Mouse (Mus musculus) neural tube, embryonic 11.5 days (tissue): Measurements from ENCODE around the gene Dchs2. TPM values are rescaled to one million over a fixed set of nuclear protein-coding genes. Genes with fewer than 3 reads are reported as not detected.

Experiments
- ATAC-seq: fragments of 200-750 bp; cut with Nextera tagmentation; 2 replicates; pipeline ENCODE4 v1.8.0; 2017; ENCODE audit warnings: moderate number of reproducible peaks, mild to moderate bottlenecking, moderate TSS enrichment, moderate library complexity; ENCODE audit not compliant: insufficient read depth, low FRiP score, low TSS enrichment
- DNase-seq: peaks from one replicate; pipeline ENCODE4 v3.0.0-alpha.2; 2015; ENCODE audit warnings: low spot score
- H3K27ac ChIP-seq: fragments of 300-500 bp; sonication (generic); 2 replicates; pipeline ENCODE4 v1.5.1; 2014; ENCODE audit warnings: low read depth, mild to moderate bottlenecking, low read length
- H3K27me3 ChIP-seq: fragments of 300-500 bp; sonication (generic); 2 replicates; pipeline ENCODE4 v1.6.1; 2014; ENCODE audit warnings: mild to moderate bottlenecking, low read length, mixed read lengths; ENCODE audit not compliant: control insufficient read depth, insufficient read depth
- H3K36me3 ChIP-seq: fragments of 300-500 bp; sonication (generic); 2 replicates; pipeline ENCODE4 v1.6.1; 2014; ENCODE audit warnings: mild to moderate bottlenecking, low read length, moderate library complexity, mixed read lengths; ENCODE audit not compliant: control insufficient read depth, insufficient read depth
- H3K4me1 ChIP-seq: fragments of 300-500 bp; sonication (generic); 2 replicates; pipeline ENCODE4 v1.6.1; 2014; ENCODE audit warnings: low read length, mixed read lengths; ENCODE audit not compliant: control insufficient read depth, insufficient read depth
- H3K4me2 ChIP-seq: fragments of 300-500 bp; sonication (generic); 2 replicates; pipeline ENCODE4 v1.6.1; 2014; ENCODE audit warnings: low read depth, mild to moderate bottlenecking, moderate library complexity
- H3K4me3 ChIP-seq: fragments of 300-500 bp; sonication (generic); 2 replicates; pipeline ENCODE4 v1.5.1; 2014; ENCODE audit warnings: low read depth, low read length
- H3K9ac ChIP-seq: fragments of 300-500 bp; sonication (generic); 2 replicates; pipeline ENCODE4 v1.6.1; 2014; ENCODE audit warnings: mild to moderate bottlenecking, low read length
- H3K9me3 ChIP-seq: fragments of 300-500 bp; sonication (generic); 2 replicates; pipeline ENCODE4 v1.6.1; 2016; ENCODE audit warnings: low read length; ENCODE audit not compliant: control insufficient read depth
- WGBS: fragments of 180-500 bp; shearing (Covaris S2); extraction: QIAGEN DNeasy Blood & Tissue Kit; methylation state at CpG from one replicate; pipeline ENCODE4 v1.1.7; 2014; 5-methylcytosine and 5-hydroxymethylcytosine counted together
- polyA plus RNA-seq: library from polyadenylated mRNA; unstranded; fragments of >200 nt; fragmentation: Nextera tagmentation; extraction: Ambion mirVana; gene quantifications from 2 replicates; pipeline ENCODE4 v1.2.1, GENCODE M21; 2014

The Dchs2 gene
- polyA plus RNA-seq, 1 experiment from 2014 or later = 1.2 TPM

DNA sequence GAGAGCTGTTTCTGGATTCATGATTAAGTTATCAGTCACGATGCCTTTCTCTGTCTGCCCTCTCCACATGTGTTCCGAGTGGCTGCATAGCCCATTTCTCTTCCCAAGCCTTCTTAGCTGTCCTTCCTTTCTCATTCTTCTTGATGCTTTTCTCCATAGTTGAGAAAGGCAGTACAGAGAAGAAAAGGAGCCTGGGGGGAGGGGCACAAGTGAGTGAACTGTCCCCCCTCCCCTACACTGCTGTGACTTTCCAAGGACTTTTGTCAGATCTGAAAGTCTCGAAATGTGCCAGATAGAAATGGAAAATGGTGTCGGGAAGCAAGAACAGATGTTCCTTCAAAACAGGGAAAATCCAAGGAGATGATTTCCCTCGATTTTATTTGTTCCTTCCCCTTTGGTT is 118.8 kb downstream of the Dchs2 start:
- no peaks in the 10 kb centered on the region for H3K27me3 ChIP-seq
- no peak for DNase-seq
- H3K9me3 ChIP-seq = no peaks in the 10 kb centered on the region
- H3K4me3 ChIP-seq = no peak overlapping the region
- ATAC-seq = no peak
- H3K36me3 ChIP-seq = no peaks in the 10 kb centered on the region
- WGBS = 75% methylated on average over 5 of the region's 5 CpGs
- no peaks in the 10 kb centered on the region for H3K4me1 ChIP-seq
- no peak overlapping the region for H3K27ac ChIP-seq
- H3K9ac ChIP-seq = no peak overlapping the region
- no peak overlapping the region for H3K4me2 ChIP-seq

DNA sequence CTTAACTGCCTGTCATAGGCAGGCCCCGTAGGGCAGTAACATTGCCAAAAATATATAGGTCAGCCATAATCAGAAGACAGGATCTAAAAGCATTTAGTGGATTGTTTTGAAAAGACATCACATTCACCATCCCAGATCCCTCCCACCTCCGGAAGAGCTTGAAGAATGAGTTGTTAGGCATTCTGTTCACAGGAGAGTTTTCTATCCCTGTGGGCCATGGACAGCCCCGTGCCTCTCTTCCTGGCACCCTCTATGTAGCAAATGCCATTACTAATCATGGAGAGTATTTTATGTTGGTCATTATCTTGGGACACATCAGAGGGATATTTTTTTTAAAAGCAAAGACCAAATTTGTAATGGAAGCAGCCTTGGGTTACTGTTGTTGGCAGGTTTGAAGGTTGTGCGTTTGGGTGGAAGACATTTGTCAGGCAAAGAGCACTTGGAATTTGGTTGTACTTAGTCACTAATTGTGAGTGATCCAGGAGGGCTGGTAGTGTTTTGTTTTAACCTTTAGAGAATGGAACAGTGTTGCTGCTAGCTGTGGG is 122.3 kb downstream of the Dchs2 start:
- no peak overlapping the region for H3K4me3 ChIP-seq
- ATAC-seq = no peak
- no peaks in the 10 kb centered on the region for H3K36me3 ChIP-seq
- DNase-seq = no peak
- H3K9ac ChIP-seq = no peak overlapping the region
- no peaks in the 10 kb centered on the region for H3K4me1 ChIP-seq
- WGBS = 90% methylated on average over 4 of the region's 4 CpGs
- H3K9me3 ChIP-seq = no peaks in the 10 kb centered on the region
- H3K27me3 ChIP-seq = no peaks in the 10 kb centered on the region
- no peak overlapping the region for H3K4me2 ChIP-seq
- no peak overlapping the region for H3K27ac ChIP-seq

DNA sequence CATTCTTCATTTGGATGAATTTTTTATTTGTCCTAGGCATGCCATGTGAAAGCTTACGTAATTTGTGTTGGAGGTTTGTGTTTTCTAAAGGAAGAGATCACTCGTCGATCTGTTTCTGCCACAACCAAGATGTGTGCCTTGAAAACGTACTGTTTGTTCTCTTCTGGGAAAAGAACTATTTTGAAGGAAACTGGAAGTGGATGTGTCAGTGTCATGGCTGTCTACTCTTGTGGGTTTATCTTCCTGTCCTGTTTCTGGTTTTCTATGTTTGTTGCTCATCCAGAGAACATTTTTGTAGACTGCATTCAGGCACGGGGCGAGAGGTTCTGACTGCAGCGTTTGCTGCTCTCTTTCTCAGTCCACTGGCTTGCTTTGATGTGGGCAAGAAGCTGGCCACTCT is 124.2 kb downstream of the Dchs2 start:
- no peak overlapping the region for H3K4me3 ChIP-seq
- H3K27me3 ChIP-seq = no peaks in the 10 kb centered on the region
- no peak overlapping the region for H3K4me2 ChIP-seq
- no peaks in the 10 kb centered on the region for H3K9me3 ChIP-seq
- 77% methylated on average over 7 of the region's 7 CpGs for WGBS
- H3K36me3 ChIP-seq = no peaks in the 10 kb centered on the region
- H3K27ac ChIP-seq = no peak overlapping the region
- H3K4me1 ChIP-seq = no peaks in the 10 kb centered on the region
- ATAC-seq (no peak), DNase-seq (no peak)
- H3K9ac ChIP-seq = no peak overlapping the region

DNA sequence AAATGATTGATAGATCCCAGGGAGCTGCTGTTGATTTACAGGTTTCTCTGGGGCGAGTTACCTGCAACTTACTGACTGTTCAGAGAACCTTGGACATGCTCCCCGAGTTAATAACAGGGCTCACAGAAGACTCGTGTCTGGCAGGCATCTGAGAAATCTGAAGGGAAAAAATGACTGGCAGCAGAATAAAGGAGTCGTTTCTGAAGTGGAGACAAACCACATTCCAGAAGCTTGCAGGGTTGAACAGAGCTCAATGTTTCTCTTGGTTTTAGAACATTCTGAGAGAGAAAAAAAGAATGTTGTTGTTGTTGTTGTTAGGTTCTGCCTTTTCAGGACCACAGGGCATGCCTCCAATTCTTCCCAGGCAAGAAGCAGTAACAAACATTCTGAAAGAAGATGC is 131.7 kb downstream of the Dchs2 start:
- no peak for DNase-seq
- ATAC-seq = no peak
- Histone ChIP-seq H3K4me1 (no peaks in the 10 kb centered on the region), H3K4me2 (no peak overlapping the region), H3K4me3 (no peak overlapping the region), H3K9me3 (no peaks in the 10 kb centered on the region), H3K9ac (no peak overlapping the region), H3K27me3 (no peaks in the 10 kb centered on the region), H3K27ac (no peak overlapping the region), H3K36me3 (no peaks in the 10 kb centered on the region)
- WGBS = 76% methylated on average over 4 of the region's 4 CpGs

DNA sequence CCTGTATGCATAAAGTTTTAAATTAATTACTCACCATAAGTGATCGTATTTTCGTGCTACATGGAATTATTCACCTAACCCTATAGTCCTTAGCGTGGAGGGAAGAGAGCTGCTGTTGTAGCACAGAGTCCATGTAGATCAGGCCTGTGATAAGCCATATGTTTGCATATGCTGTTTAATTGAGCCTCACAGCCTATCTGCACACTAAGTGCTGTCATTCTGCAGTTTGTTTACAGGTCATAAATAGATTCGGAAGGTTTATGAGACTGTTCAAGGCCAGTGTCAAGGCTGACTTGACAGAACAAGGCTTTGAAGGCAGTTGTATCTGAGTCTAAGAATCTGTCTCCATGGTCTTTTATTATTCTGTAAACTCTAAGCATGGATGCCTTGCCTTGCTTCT is 138.3 kb downstream of the Dchs2 start:
- Histone ChIP-seq H3K4me3 (no peak overlapping the region), H3K9ac (no peak overlapping the region), H3K27me3 (no peaks in the 10 kb centered on the region), H3K4me1 (no peaks in the 10 kb centered on the region), H3K4me2 (no peak overlapping the region), H3K27ac (no peak overlapping the region), H3K36me3 (no peaks in the 10 kb centered on the region), H3K9me3 (no peaks in the 10 kb centered on the region)
- ATAC-seq = no peak
- no peak for DNase-seq
- WGBS = 89% methylated on average over 4 of the region's 4 CpGs

DNA sequence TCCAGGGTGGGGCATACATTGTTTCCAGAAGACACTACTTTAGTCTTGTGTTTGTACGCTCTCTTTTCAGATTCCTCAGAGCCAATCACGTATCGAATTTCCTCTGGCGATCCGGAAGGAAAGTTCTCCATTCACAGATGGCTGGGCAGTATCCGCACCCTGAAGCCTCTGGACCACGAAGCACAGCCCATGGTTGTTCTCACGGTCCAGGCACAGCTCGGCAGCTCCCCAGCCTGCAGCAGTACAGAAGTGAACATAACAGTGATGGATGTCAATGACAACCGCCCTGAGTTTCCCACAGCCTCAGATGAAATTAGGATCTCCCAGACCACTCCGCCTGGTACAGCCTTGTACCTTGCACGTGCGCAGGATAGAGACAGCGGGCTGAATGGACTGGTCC is 142.5 kb downstream of the Dchs2 start:
- Histone ChIP-seq H3K4me1 (no peaks in the 10 kb centered on the region), H3K9ac (no peak overlapping the region), H3K27me3 (no peaks in the 10 kb centered on the region), H3K36me3 (no peaks in the 10 kb centered on the region), H3K4me3 (no peak overlapping the region), H3K27ac (no peak overlapping the region), H3K4me2 (no peak overlapping the region), H3K9me3 (no peaks in the 10 kb centered on the region)
- no peak for ATAC-seq
- 88% methylated on average over 14 of the region's 14 CpGs for WGBS
- DNase-seq = no peak

DNA sequence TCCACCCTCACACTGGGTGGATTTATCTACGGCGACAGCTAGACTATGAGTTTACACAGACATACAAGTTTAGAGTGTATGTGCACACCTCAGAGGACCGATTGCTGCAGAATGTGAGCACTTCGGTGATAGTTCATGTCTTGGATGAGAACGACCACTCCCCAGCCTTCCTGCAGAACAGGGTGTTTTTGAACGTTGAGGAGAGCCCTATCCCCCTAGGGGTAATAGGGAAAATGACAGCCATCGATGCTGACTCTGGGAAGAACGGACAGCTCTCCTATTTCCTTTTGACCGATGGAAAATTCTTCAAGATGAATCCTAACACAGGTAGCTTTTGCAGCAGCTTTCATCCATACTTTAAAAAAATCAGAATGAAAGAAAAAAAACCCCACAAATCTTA is 143.2 kb downstream of the Dchs2 start:
- no peaks in the 10 kb centered on the region for H3K36me3 ChIP-seq
- no peak overlapping the region for H3K4me2 ChIP-seq
- 61% methylated on average over 9 of the region's 9 CpGs for WGBS
- H3K4me1 ChIP-seq = no peaks in the 10 kb centered on the region
- DNase-seq = no peak
- H3K27me3 ChIP-seq = no peaks in the 10 kb centered on the region
- no peaks in the 10 kb centered on the region for H3K9me3 ChIP-seq
- no peak overlapping the region for H3K4me3 ChIP-seq
- H3K9ac ChIP-seq = no peak overlapping the region
- ATAC-seq = no peak
- no peak overlapping the region for H3K27ac ChIP-seq

DNA sequence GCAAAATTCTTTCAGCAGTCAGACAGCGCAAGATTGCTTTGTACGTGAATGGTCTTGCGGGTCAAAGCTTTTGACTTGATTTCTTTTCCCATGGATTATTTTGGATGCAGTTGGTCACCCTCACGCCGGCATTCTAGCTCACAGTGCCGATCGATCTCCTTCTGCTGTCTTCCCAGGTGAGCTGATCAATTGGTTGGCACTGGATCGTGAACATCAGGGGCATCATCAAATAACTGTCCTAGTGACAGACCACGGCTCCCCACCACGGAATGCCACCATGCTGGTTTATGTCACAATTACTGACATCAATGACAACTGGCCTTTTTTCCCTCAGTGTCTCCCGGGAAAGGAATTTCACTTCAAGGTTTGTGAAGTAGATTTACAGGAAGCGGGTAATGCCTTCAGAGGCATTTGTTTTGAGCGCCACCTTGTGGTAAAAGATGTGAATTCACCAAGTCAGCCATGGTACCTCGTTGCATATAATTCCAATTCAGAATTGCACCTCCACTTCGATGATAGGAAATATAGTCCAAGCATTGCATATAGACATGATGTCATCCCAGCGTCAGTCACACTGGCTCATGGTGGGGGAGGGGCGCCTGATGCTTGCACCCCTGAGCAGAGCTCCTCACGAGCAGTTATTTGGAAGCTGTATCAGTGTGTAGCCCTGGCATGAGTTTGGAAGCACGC is 146.0 kb downstream of the Dchs2 start:
- WGBS = 40% methylated on average over 19 of the region's 19 CpGs
- DNase-seq = peak; percentile 72
- Histone ChIP-seq H3K27ac (no peak overlapping the region), H3K9me3 (no peaks in the 10 kb centered on the region), H3K4me3 (no peak overlapping the region), H3K27me3 (no peaks in the 10 kb centered on the region), H3K36me3 (no peaks in the 10 kb centered on the region), H3K4me1 (no peaks in the 10 kb centered on the region), H3K4me2 (no peak overlapping the region), H3K9ac (no peak overlapping the region)
- peak; percentile 53; the same call in 1 of the 2 replicates for ATAC-seq

DNA sequence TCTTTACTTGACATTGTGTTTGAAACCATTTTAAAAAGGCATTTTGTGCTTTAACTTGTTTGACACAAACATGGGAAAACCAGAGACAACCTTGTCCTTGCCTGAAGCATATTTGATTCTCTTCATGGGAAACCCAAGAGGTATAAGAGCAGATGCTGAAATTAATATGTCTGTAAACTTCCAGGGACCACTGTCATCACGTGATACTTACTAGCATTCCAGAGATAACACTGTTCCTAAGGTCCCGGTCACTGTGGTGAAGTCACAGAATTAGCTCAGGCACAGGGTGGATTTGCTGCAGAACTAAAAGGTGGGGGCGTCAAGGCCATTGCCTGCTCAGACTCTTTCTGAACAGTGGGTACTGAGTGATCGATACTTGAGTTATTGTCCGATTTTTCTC is 148.0 kb downstream of the Dchs2 start:
- no peak for ATAC-seq

More for the DNA sequence above, 148.0 kb downstream of the Dchs2 start:
- H3K9ac ChIP-seq = no peak overlapping the region
- H3K9me3 ChIP-seq = no peaks in the 10 kb centered on the region
- H3K27ac ChIP-seq = no peak overlapping the region
- no peak overlapping the region for H3K4me3 ChIP-seq
- DNase-seq = no peak
- no peaks in the 10 kb centered on the region for H3K36me3 ChIP-seq
- no peaks in the 10 kb centered on the region for H3K27me3 ChIP-seq
- WGBS = 79% methylated on average over 5 of the region's 5 CpGs
- no peaks in the 10 kb centered on the region for H3K4me1 ChIP-seq
- H3K4me2 ChIP-seq = no peak overlapping the region
